Mouse (Mus musculus) ES-Bruce4 (cell line): ENCODE data around the gene Fam83d.

Experiments used
- CTCF ChIP-seq: IDR thresholded peaks from one replicate; pipeline ENCODE4 v1.8.1; 2011; ENCODE audit warnings: low read depth, low read length
- EP300 ChIP-seq: IDR thresholded peaks from 2 replicates; pipeline ENCODE4 v1.6.1; 2011; ENCODE audit warnings: low read depth, low read length; ENCODE audit not compliant: insufficient read depth
- POLR2A ChIP-seq: IDR thresholded peaks from one replicate; pipeline ENCODE4 v1.8.1; 2011; ENCODE audit warnings: low read length; ENCODE audit not compliant: insufficient read depth

DNA sequence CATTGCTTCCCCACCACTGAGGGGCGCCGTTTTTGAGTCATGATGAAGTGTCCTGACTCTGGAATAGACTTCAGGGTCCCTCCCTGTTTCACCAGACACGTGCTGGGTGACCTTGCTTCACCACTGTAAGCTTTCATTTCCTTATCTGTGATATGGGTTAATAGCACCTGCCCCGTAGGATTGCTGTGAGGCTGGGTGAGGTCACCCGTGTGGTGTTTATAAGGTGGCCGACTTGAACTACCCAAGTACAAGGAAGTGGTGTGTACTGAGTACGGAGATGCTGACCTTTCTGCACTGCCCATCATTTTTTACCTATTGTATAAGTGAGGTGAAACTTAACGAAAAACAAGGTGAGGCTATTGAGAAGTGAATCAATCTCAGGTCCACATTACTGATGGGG, 35.7 kb downstream of the Fam83d start:
- no peak for TF ChIP-seq CTCF
- no peak for TF ChIP-seq POLR2A
- no peak for TF ChIP-seq EP300
